Mouse (Mus musculus): Measurements from ENCODE around the gene Fmo3.

GRCm38 (mm10) chr1:162912085-162912484, 72.2 kb downstream of the Fmo3 start:
- TF ChIP-seq CTCF (IDR thresholded peaks at IDR 0.05; ENCODE audit: low read depth, low read length) (no peak), POLR2A (IDR thresholded peaks at IDR 0.05; ENCODE audit: extremely low read depth, insufficient read depth, low read length) (no peak)

Measured in liver, adult 2 months (tissue).